Mouse (Mus musculus) limb, embryonic 15.5 days (tissue): ENCODE measurements around the gene Sbk1. TPM values are rescaled to one million over a fixed set of nuclear protein-coding genes. Genes with fewer than 3 reads are reported as not detected.
"Not testable (repeated sequence)": the region's sequence is repeated elsewhere in the genome, so short reads cannot be mapped to it uniquely, and the experiment has no call there.

Experiments used
- ATAC-seq: fragments of 200-750 bp; cut with Nextera tagmentation; 2 replicates; pipeline ENCODE4 v1.8.0; 2017; ENCODE audit warnings: low read depth, moderate TSS enrichment; ENCODE audit not compliant: insufficient number of reproducible peaks, low FRiP score, low TSS enrichment
- H3K27ac ChIP-seq: fragments of 300-500 bp; sonication (generic); 2 replicates; pipeline ENCODE4 v1.5.1; 2015; ENCODE audit warnings: moderate library complexity, mild to moderate bottlenecking, inconsistent platforms
- H3K27me3 ChIP-seq: fragments of 300-500 bp; sonication (generic); 2 replicates; pipeline ENCODE4 v1.6.1; 2015; ENCODE audit warnings: inconsistent platforms
- H3K36me3 ChIP-seq: fragments of 300-500 bp; sonication (generic); 2 replicates; pipeline ENCODE4 v1.6.1; 2015; ENCODE audit warnings: inconsistent platforms
- H3K4me1 ChIP-seq: fragments of 300-500 bp; sonication (generic); 2 replicates; pipeline ENCODE4 v1.6.1; 2015; ENCODE audit warnings: inconsistent platforms
- H3K4me2 ChIP-seq: fragments of 300-500 bp; sonication (generic); 2 replicates; pipeline ENCODE4 v1.6.1; 2015; ENCODE audit warnings: mild to moderate bottlenecking, inconsistent platforms
- H3K4me3 ChIP-seq: fragments of 300-500 bp; sonication (generic); 2 replicates; pipeline ENCODE4 v1.5.1; 2015; ENCODE audit warnings: mild to moderate bottlenecking, inconsistent platforms
- H3K9ac ChIP-seq: fragments of 300-500 bp; sonication (generic); 2 replicates; pipeline ENCODE4 v1.6.1; 2015; ENCODE audit warnings: inconsistent platforms
- H3K9me3 ChIP-seq: fragments of 300-500 bp; sonication (generic); 2 replicates; pipeline ENCODE4 v1.6.1; 2016; ENCODE audit warnings: inconsistent platforms
- WGBS: fragments of 180-500 bp; shearing (Covaris S2); methylation state at CpG from one replicate; pipeline ENCODE4 v1.1.7; 2015; 5-methylcytosine and 5-hydroxymethylcytosine counted together
- polyA plus RNA-seq: library from polyadenylated mRNA; unstranded; fragments of >200 nt; fragmentation: Nextera tagmentation; extraction: Ambion mirVana; gene quantifications from 2 replicates; pipeline ENCODE4 v1.2.1, GENCODE M21; 2015

Sbk1 gene
- polyA plus RNA-seq, 1 experiment from 2014 or later = 29.0 TPM

DNA sequence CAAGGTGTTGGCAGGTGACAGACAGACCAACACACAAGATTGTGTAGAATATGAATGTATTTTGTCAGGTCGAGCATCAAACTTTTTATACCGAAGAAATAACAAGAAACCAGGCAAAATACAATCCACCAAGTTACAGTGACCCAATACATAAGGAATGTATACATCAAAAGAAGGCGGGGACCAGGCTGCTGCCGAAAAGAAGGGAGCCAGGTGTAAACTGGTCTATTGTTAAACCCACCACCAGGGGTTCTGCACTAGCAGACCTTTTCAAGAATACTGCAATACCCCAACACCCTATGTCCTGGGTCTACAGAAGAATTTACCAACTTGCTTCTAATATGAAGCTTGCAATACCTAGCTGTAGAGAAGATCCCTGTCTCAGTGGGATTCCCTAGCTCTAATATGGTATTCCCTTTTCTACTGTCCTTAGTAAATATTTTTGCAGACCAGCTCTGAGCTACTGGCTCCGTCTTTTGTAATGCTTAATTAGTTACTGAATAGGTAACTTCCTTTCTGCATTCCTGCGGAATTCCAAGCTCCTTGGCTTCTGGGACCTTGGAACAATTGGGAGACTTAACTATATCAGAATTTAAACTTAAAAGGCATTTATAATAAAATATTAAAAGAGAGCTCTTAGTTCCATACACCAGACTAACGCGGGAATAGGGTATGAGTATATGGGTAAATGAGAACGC is 53.3 kb downstream of the Sbk1 start:
- not testable (repeated sequence) for ATAC-seq

DNA sequence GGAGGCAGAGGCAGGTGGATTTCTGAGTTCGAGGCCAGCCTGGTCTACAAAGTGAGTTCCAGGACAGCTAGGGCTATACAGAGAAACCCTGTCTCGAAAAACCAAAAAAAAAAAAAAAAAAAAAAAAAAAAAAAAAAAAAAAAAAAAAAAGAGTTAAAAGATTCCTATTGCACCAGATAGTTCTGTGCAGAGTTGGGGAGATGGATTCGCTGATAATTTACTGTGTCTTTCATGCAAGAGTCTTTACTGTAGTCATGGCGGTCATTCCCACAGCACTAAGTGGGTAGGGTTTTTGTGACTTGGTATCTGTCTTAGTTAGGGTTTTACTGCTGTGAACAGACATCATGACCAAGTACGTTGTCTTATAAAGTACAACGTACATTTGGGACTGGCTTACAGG is 56.4 kb downstream of the Sbk1 start:
- not testable (repeated sequence) for ATAC-seq, H3K27ac ChIP-seq, H3K36me3 ChIP-seq, H3K27me3 ChIP-seq, H3K9me3 ChIP-seq, H3K9ac ChIP-seq, H3K4me3 ChIP-seq, H3K4me1 ChIP-seq, H3K4me2 ChIP-seq
- 90% methylated on average over 5 of the region's 6 CpGs for WGBS

More for the DNA sequence above, 53.3 kb downstream of the Sbk1 start:
- H3K9me3 ChIP-seq, H3K4me3 ChIP-seq, H3K27ac ChIP-seq, H3K4me2 ChIP-seq, H3K36me3 ChIP-seq, H3K27me3 ChIP-seq, H3K9ac ChIP-seq, H3K4me1 ChIP-seq: not testable (repeated sequence)
- WGBS = 21% methylated on average over 9 of the region's 9 CpGs

DNA sequence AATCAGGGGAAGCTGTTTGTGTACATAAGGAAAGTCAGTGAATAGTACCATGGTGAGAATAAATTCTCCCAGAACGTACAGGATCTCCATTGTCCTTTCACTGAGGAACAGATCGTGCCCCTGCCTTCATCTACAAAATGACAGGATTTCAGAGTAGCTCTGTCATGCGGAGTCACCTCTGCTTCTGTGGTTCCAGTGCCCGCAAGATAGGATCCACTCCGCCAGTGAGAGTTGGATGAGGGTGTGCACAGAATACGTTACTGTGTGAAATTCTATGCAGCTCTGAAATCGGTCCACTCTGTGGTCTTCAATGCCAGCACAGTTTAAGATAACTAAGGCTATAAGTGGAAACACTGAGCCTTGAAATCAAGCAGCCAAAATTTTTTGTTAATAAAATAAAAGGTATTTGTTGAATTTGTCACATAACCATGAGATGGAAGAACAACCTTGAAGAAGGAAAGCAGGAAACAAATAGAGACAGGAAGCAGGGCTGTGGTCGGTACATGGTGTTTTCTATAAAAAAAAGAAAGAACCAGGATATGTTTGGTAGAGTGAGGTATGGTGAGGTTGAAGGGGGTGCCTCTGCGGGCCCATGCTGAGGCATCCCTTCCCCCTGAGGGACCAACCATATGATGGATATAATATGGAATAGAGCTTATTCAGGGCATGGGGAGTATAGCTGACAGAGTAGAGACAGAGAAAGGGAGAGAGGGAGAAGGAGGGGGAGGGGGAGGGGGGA is 57.7 kb downstream of the Sbk1 start:
- H3K9me3 ChIP-seq = no peaks in the 10 kb centered on the region; the same call in 1 of the 2 replicates
- H3K27me3 ChIP-seq = 0 out of 2 replicates have a peak, but pooled peaks cover 5% of the 10 kb centered on the region
- H3K4me1 ChIP-seq = no peaks in the 10 kb centered on the region
- no peak overlapping the region for H3K4me2 ChIP-seq
- 86% methylated on average over 9 of the region's 9 CpGs for WGBS
- H3K4me3 ChIP-seq = no peak overlapping the region
- H3K27ac ChIP-seq = no peak overlapping the region
- H3K36me3 ChIP-seq = no peaks in the 10 kb centered on the region
- no peak for ATAC-seq
- H3K9ac ChIP-seq = no peak overlapping the region

DNA sequence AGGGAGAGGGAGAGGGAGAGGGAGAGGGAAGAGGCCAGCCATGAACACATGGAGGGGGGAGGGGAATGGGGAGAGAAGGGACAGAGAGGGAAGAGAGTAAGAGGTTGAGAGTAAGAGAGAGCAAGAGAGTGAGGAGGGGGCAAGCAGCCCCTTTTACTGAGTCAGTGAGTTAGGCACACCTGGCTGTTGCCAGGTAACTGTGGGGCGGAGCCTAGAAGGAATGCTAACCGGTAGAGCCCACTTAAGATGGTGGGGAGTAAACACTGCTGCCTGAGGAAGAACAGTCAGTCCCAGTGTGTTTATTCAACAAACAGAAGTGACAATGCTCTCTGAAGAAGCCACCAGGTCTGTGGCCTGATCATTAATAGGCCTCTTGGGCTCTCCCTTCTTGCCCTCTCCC is 58.3 kb downstream of the Sbk1 start:
- no peak overlapping the region for H3K4me3 ChIP-seq
- H3K9ac ChIP-seq = no peak overlapping the region
- WGBS = 38% methylated on average over 2 of the region's 2 CpGs
- no peaks in the 10 kb centered on the region; the same call in 1 of the 2 replicates for H3K9me3 ChIP-seq
- H3K4me2 ChIP-seq = no peak overlapping the region
- no peaks in the 10 kb centered on the region for H3K4me1 ChIP-seq
- H3K27ac ChIP-seq = no peak overlapping the region
- no peak for ATAC-seq
- H3K36me3 ChIP-seq = no peaks in the 10 kb centered on the region
- H3K27me3 ChIP-seq = 0 out of 2 replicates have a peak, but pooled peaks cover 4% of the 10 kb centered on the region

DNA sequence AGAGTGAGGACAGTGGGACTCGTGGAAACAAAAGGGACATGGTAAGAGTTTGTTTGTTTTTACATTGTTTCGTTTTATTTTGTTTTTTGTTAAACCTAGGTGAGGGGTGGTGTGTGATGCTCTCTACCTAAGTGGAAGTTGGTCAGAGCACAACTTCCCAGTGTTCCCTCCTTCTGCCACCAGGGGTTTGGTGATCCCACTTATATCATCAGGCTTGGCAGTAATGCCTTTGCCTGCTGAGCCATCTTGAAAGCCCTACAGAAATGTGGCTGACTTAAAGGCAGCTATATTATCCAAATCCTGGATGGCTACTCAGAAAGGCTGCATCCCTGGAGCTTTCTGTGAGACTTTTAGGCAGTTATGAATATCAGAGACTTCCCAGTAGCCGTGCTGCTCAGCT is 60.3 kb downstream of the Sbk1 start:
- H3K27ac ChIP-seq = no peak overlapping the region
- no peak overlapping the region for H3K4me2 ChIP-seq
- H3K9me3 ChIP-seq = no peaks in the 10 kb centered on the region; the same call in 1 of the 2 replicates
- no peak for ATAC-seq
- H3K4me3 ChIP-seq = no peak overlapping the region
- H3K27me3 ChIP-seq = no peaks in the 10 kb centered on the region
- no peaks in the 10 kb centered on the region for H3K4me1 ChIP-seq
- no peak overlapping the region for H3K9ac ChIP-seq
- 67% methylated on average over 3 of the region's 3 CpGs for WGBS
- H3K36me3 ChIP-seq = no peaks in the 10 kb centered on the region

DNA sequence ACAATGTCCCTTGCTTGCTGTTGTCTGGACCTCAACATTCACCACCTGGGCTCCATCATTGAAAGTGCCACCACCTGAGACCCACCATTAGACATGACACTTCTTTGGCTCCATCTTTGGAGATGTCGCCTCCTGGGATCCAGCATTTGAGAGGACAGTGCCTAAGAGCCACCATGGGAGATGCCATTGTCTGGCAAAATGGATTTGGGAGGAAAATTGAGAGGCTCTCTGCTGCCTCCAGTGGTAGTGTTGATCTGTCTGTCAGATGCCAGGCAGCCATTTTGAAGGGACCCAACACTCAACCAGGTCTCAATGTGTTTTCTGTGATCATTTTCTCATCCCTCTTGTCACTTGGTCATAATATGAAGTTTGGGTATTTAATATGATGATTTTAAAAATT is 63.1 kb downstream of the Sbk1 start:
- 96% methylated on average over 1 of the region's 1 CpGs for WGBS
- no peak overlapping the region for H3K27ac ChIP-seq
- H3K9ac ChIP-seq = no peak overlapping the region
- H3K4me3 ChIP-seq = no peak overlapping the region
- no peaks in the 10 kb centered on the region for H3K27me3 ChIP-seq
- H3K4me1 ChIP-seq = peaks cover 11% of the 10 kb centered on the region
- no peak for ATAC-seq
- H3K36me3 ChIP-seq = no peaks in the 10 kb centered on the region
- H3K9me3 ChIP-seq = no peaks in the 10 kb centered on the region; the same call in 1 of the 2 replicates
- no peak overlapping the region for H3K4me2 ChIP-seq

DNA sequence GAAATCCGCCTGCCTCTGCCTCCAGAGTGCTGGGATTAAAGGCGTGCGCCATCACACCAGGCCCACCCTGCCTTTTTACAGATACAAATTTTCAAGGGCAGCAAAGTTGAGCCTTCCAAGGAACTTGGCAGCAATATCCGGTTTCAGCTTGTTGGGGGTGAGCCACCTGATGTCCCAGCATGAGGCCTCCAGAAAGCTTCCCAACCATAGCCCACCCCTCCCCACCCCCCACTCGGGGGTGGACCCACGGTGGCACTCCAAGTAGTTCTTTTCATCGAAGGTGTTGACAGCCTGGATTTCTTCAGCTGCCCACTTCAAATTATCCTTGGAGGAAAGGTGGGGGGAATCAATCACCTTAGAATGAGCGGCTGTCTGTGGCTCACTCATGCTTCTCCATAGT is 66.5 kb downstream of the Sbk1 start:
- no peak overlapping the region for H3K27ac ChIP-seq
- H3K4me3 ChIP-seq = no peak overlapping the region
- no peak overlapping the region for H3K9ac ChIP-seq
- H3K4me1 ChIP-seq = peaks cover 11% of the 10 kb centered on the region
- H3K9me3 ChIP-seq = no peaks in the 10 kb centered on the region; the same call in 1 of the 2 replicates
- H3K27me3 ChIP-seq = no peaks in the 10 kb centered on the region
- no peak for ATAC-seq
- no peak overlapping the region for H3K4me2 ChIP-seq
- H3K36me3 ChIP-seq = no peaks in the 10 kb centered on the region
- WGBS = 74% methylated on average over 8 of the region's 8 CpGs

DNA sequence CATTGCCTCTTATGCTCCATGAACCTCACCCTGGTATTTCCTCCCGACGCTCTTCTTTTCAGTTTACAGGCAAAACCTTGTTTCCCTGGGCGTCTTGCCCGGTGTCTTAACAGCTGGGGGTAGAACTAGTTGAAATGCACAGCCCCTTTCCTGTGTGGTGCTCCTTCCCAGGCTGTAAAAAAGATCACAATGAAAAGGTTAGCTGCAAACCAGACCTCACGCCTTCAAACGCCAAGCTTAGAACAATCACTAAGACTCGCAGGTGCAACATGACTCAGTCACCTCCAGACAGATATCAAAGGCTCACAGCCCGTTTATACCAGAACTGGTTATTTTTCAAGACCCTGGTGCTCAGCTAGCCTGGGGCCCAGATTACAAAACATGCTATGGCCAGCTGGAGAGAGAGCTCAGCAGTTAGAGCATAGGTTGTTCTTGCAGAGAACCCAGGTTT is 67.1 kb downstream of the Sbk1 start:
- H3K27ac ChIP-seq = no peak overlapping the region
- H3K36me3 ChIP-seq = no peaks in the 10 kb centered on the region
- peaks cover 11% of the 10 kb centered on the region for H3K4me1 ChIP-seq
- WGBS = 51% methylated on average over 8 of the region's 8 CpGs
- no peak overlapping the region for H3K9ac ChIP-seq
- H3K9me3 ChIP-seq = no peaks in the 10 kb centered on the region; the same call in 1 of the 2 replicates
- no peaks in the 10 kb centered on the region for H3K27me3 ChIP-seq
- no peak overlapping the region for H3K4me3 ChIP-seq
- H3K4me2 ChIP-seq = no peak overlapping the region
- no peak for ATAC-seq

DNA sequence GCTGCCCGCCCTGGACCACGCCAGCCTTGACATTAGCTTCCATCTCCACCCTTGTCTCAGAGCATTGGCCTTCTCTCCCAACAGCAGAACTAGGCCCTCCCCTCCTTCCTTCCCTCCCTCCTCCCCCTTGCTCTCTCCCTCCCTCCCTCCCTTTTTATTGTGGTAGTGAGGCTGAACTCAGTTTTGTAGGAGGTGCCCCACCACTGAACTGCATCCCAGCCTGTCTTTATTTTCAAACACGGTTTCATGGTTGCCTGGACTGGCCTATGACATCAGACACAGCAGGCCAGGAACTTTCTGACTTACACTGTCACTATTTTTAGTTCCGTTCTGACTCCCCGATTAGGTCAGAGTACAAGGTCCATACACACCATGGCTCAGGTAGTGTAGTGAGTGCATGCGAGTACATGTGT is 67.8 kb downstream of the Sbk1 start:
- Histone ChIP-seq H3K4me3 (no peak overlapping the region), H3K9me3 (no peaks in the 10 kb centered on the region; the same call in 1 of the 2 replicates), H3K36me3 (no peaks in the 10 kb centered on the region), H3K9ac (no peak overlapping the region), H3K4me1 (peaks cover 18% of the 10 kb centered on the region), H3K4me2 (no peak overlapping the region), H3K27me3 (no peaks in the 10 kb centered on the region), H3K27ac (no peak overlapping the region)
- 63% methylated on average over 6 of the region's 6 CpGs for WGBS
- ATAC-seq = no peak

DNA sequence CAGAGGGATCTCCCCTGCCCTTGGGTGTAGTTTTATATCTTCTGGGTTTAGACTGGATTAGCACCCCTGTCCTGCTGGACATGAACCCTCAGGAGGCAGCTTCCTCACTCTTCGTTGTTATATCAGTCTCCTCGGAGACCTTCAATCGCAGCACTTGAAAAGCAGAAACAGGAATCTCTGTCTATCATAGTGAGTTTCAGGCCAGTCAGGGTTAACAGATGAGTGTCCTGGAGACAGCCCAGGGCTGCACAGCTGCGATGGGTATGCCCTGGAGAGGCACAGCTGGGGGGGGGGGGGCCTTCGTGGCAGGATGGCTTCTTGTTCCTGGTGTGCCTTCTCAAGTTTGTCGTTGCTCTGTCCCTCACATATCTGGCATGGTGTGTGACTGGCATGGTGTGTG is 68.5 kb downstream of the Sbk1 start:
- 40% methylated on average over 6 of the region's 6 CpGs for WGBS
- Histone ChIP-seq H3K27ac (no peak overlapping the region), H3K27me3 (no peaks in the 10 kb centered on the region), H3K4me3 (no peak overlapping the region), H3K9me3 (no peaks in the 10 kb centered on the region), H3K4me2 (no peak overlapping the region), H3K36me3 (no peaks in the 10 kb centered on the region), H3K4me1 (peaks cover 18% of the 10 kb centered on the region), H3K9ac (no peak overlapping the region)
- no peak for ATAC-seq
